Mouse (Mus musculus): ENCODE measurements at regions not wholly inside any gene's neighbourhood (a gene's known extent, or its start where the extent isn't known, plus 50 kb on each side); places are given as distances from the start of the nearest gene placed in this dataset.

DNA sequence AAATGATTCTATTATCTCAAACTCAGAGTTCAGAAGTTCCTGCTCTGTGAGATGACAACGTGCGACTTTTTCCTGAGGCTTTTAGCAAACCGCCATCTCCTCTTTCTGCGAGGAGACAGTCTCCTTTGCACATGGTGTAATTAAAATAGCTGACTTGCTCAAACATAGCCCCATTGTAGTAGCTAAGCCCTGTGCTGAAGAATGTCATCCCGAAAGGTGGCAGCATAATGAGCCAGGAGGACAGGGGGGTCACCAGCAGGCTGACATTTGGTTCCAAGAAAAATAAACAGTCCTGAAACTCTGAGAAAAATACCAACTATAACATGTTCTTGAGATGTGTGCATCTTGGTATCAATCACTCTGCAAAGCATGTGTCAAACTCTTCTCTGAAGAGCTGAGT lies 219.6 kb downstream of the Dcdc2c start:
- TF ChIP-seq CTCF (conservative IDR thresholded peaks at IDR 0.05; ENCODE audit: insufficient read depth, insufficient read length, low read depth, low read length) = no peak
- no peak for TF ChIP-seq POLR2A (IDR thresholded peaks at IDR 0.05; ENCODE audit: low read depth, low read length)
